Mouse (Mus musculus): ENCODE results near the gene Mtrex. TPM values are rescaled to one million over a fixed set of nuclear protein-coding genes. Genes with fewer than 3 reads are reported as not detected.

Gene Mtrex
- polyA plus RNA-seq, 1 experiment: 29.2 TPM

DNA sequence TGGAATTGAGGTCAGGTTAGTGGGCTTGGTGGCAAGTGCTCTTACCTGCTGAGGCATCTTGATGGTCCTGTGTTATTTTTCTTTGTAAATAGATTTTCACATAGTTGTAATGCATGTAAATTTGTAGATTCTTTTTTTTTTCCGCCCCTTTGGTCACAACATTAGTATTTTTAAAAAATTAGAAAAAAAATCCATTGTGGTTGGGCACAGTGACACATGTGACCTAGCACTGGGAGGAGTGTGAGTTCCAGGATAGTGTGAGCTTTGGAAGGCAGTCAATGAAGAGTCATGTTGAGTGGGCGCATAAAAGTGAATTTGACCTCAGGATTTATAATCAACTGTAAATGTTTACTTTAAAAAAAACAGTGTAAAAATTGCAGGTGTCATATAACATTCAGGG, 66.8 kb downstream of the Mtrex start:
- H3K4me1 ChIP-seq (ENCODE audit: control insufficient read depth, insufficient read depth, low read length): no peaks in the 10 kb centered on the region

DNA sequence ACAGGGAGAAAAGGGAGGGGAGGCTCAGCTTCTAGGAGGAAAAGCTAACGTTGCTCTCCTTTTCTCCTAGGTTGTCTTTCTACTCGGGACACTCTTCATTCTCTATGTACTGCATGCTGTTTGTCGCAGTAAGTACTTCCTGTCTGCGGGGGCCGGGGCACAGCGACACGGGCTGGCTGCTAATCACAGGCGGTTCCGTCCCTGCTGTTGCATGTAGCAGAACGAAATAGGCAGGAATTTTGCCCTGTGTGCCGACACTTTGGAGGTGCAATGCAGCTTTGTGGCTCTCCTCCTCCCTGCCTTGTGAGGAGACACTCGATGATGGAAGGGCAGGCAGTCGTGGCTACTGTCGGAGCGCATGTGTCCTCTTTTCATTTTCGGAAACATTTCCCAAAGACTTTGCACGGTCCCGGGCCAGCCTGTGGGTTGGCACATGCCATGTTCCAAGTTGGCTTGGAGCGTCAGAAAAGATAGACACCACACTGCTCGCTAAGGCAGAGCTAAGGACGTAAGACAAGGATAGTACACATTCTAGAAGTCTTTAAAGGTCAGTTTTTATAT, 67.5 kb downstream of the Mtrex start:
- TF ChIP-seq POLR2A (IDR thresholded peaks at IDR 0.05; ENCODE audit: control insufficient read depth, low read depth, low read length) (no peak), CTCF (IDR thresholded peaks at IDR 0.05; ENCODE audit: control insufficient read depth, insufficient read depth, insufficient replicate concordance, low read depth, low read length) (no peak)
- no peaks in the 10 kb centered on the region for H3K4me1 ChIP-seq (ENCODE audit: control insufficient read depth, insufficient read depth, low read length)

More for the DNA sequence above, 66.8 kb downstream of the Mtrex start:
- Histone ChIP-seq H3K36me3 (ENCODE audit: control insufficient read depth, insufficient read depth, low read length) (no peaks in the 10 kb centered on the region), H3K27ac (ENCODE audit: control insufficient read depth, insufficient read depth, low read depth, low read length) (no peak overlapping the region), H3K4me3 (ENCODE audit: control insufficient read depth, low read depth, low read length) (no peak overlapping the region), H3K27me3 (ENCODE audit: control insufficient read depth, insufficient read depth, low read length) (no peaks in the 10 kb centered on the region)
- TF ChIP-seq POLR2A (IDR thresholded peaks at IDR 0.05; ENCODE audit: control insufficient read depth, low read depth, low read length) (no peak), CTCF (IDR thresholded peaks at IDR 0.05; ENCODE audit: control insufficient read depth, insufficient read depth, insufficient replicate concordance, low read depth, low read length) (no peak)

DNA sequence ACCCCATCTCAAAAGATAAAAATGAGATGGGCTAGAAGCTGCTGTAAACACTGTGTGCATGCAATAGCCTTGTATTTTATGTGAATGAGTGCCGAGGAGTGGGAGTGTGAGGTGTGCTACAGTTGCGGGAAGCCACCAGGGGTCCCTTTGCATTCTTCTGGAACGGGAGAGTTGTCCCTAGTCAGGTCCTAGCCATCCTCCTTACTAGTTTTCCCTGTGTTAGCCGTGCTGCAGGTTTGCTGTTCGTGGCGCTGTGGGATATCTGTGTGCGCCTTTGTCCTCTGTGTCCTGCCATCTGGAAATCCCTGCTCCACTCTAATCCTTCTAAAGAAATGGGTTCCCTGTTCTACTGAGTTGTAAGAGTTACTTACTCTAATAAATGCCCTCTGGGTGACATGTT, 69.3 kb downstream of the Mtrex start:
- Histone ChIP-seq H3K4me1 (ENCODE audit: control insufficient read depth, insufficient read depth, low read length) (no peaks in the 10 kb centered on the region), H3K4me3 (ENCODE audit: control insufficient read depth, low read depth, low read length) (no peak overlapping the region), H3K27ac (ENCODE audit: control insufficient read depth, insufficient read depth, low read depth, low read length) (no peak overlapping the region), H3K27me3 (ENCODE audit: control insufficient read depth, insufficient read depth, low read length) (no peaks in the 10 kb centered on the region), H3K36me3 (ENCODE audit: control insufficient read depth, insufficient read depth, low read length) (no peaks in the 10 kb centered on the region)
- no peak for TF ChIP-seq CTCF (IDR thresholded peaks at IDR 0.05; ENCODE audit: control insufficient read depth, insufficient read depth, insufficient replicate concordance, low read depth, low read length)
- no peak for TF ChIP-seq POLR2A (IDR thresholded peaks at IDR 0.05; ENCODE audit: control insufficient read depth, low read depth, low read length)

More for the DNA sequence above, 67.5 kb downstream of the Mtrex start:
- H3K27me3 ChIP-seq (ENCODE audit: control insufficient read depth, insufficient read depth, low read length): no peaks in the 10 kb centered on the region
- H3K36me3 ChIP-seq (ENCODE audit: control insufficient read depth, insufficient read depth, low read length): no peaks in the 10 kb centered on the region
- no peak overlapping the region for H3K4me3 ChIP-seq (ENCODE audit: control insufficient read depth, low read depth, low read length)
- no peak overlapping the region for H3K27ac ChIP-seq (ENCODE audit: control insufficient read depth, insufficient read depth, low read depth, low read length)

DNA sequence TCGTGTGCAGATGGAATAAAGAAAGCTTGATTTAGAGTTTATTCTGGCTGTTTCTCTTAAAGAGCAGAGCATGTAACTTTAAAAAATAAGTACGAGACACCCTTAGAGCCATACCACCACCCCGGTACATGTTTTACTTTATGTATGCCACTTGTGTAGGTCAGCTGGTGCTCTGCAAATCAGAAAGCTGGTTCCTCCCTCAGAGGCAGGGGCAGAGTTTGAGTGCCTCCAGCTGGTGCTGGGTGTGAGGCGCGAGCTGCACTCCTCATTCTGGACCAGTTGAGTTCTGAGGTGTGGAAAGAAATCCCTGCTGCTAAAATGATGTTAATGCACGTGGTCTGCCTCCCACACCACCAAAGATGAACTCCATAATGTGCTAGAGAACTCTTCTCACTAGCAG, 72.8 kb downstream of the Mtrex start:
- Histone ChIP-seq H3K27me3 (ENCODE audit: control insufficient read depth, insufficient read depth, low read length) (no peaks in the 10 kb centered on the region), H3K4me1 (ENCODE audit: control insufficient read depth, insufficient read depth, low read length) (no peaks in the 10 kb centered on the region), H3K27ac (ENCODE audit: control insufficient read depth, insufficient read depth, low read depth, low read length) (no peak overlapping the region), H3K36me3 (ENCODE audit: control insufficient read depth, insufficient read depth, low read length) (no peaks in the 10 kb centered on the region), H3K4me3 (ENCODE audit: control insufficient read depth, low read depth, low read length) (no peak overlapping the region)
- TF ChIP-seq POLR2A (IDR thresholded peaks at IDR 0.05; ENCODE audit: control insufficient read depth, low read depth, low read length) (no peak), CTCF (IDR thresholded peaks at IDR 0.05; ENCODE audit: control insufficient read depth, insufficient read depth, insufficient replicate concordance, low read depth, low read length) (no peak)

DNA sequence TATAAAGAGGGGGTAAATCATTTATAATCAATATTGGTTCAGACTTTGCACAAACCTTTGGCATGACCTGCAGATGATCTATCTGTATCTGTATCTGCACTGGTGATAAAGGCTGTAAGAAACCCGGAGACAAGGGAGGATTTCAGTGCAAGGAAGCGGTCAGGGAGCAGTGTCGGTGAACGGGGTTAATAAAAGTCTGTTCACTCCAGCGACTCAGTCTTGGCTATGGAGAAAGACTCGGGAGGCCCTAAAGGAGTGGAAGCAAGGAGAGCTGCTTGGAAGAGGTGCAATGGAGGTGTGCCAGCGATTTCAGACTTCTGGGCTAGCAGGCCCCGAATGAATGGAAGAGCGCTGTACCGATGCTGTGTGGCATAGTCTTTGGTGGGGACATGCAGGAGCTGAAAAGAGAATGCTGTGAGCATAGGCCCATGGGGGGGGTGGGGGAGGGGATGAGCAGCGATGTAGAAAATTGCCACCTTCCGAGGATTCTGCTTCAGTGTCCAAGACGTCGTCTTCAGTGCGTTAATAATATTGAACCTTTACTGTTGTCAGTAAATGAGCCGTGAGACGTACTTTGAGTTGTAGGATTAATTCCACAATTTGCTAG, 73.4 kb downstream of the Mtrex start:
- Histone ChIP-seq H3K4me1 (ENCODE audit: control insufficient read depth, insufficient read depth, low read length) (no peaks in the 10 kb centered on the region), H3K4me3 (ENCODE audit: control insufficient read depth, low read depth, low read length) (no peak overlapping the region)
- TF ChIP-seq CTCF (IDR thresholded peaks at IDR 0.05; ENCODE audit: control insufficient read depth, insufficient read depth, insufficient replicate concordance, low read depth, low read length) (no peak), POLR2A (IDR thresholded peaks at IDR 0.05; ENCODE audit: control insufficient read depth, low read depth, low read length) (no peak)

DNA sequence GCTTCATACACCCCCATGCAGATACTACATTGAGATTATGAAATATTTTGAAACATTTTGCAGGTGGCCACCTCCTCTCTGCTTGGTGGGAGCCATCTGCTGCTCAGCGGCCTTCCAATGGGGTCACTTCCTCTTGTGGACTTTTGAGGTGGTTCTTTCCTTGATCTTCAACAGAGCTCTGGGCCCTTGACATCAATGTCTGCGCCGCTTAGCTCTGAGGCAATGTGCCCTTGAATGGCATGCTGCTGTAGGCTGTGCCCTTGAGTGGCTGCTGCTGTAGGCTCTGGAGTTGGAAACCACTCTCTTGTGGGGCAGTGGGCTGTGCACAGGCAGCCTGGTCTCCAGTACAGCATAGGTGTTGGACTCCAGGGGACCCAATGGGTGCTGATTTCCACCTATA, 81.3 kb downstream of the Mtrex start:
- no peaks in the 10 kb centered on the region for H3K27me3 ChIP-seq (ENCODE audit: control insufficient read depth, insufficient read depth, low read length)
- no peak for TF ChIP-seq POLR2A (IDR thresholded peaks at IDR 0.05; ENCODE audit: control insufficient read depth, low read depth, low read length)
- TF ChIP-seq CTCF (IDR thresholded peaks at IDR 0.05; ENCODE audit: control insufficient read depth, insufficient read depth, insufficient replicate concordance, low read depth, low read length): no peak

More for the DNA sequence above, 73.4 kb downstream of the Mtrex start:
- Histone ChIP-seq H3K27ac (ENCODE audit: control insufficient read depth, insufficient read depth, low read depth, low read length) (no peak overlapping the region), H3K36me3 (ENCODE audit: control insufficient read depth, insufficient read depth, low read length) (no peaks in the 10 kb centered on the region), H3K27me3 (ENCODE audit: control insufficient read depth, insufficient read depth, low read length) (no peaks in the 10 kb centered on the region)

DNA sequence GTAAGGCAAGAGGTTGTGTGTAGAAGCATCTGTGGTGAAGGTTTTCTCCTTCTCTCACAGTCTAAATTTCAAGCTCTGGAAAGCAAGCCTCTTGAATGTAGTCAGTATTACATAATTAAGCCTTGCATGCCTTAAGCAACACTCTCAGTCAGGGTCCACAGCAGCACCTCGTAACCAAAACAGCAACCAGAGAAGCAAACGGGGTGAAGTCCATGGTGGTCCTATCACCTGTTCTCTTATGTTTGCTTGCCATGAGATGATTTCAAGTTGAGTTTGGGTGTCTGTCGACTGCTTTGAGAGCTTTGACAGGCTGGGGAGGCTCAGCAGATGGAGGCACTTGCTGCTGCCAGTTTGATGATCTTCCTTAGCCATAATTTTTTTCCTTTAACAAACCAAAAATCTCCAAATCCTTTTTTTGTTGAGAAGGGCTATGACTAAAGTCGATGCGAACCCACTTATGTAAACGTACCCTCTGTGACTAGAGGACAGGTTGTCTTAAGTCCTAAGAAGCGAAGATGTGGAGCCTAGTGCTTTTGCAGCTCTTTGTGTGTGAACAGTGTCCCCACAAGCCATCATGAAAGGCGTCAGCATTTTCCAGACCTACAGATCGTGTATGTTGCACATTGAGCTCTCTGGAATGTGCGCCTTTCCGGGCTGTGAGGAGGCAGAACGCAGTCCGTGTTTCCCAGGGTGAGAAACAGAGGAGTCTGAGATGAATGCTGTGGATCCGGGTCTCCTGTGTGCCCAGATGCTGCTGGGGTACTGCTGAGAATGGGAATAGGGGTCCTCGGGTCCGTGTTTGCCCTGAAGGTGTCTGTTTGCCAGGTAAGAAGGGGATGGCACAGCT, 86.7 kb downstream of the Mtrex start:
- no peaks in the 10 kb centered on the region for H3K4me1 ChIP-seq (ENCODE audit: control insufficient read depth, insufficient read depth, low read length)
- H3K27me3 ChIP-seq (ENCODE audit: control insufficient read depth, insufficient read depth, low read length): no peaks in the 10 kb centered on the region
- TF ChIP-seq CTCF (IDR thresholded peaks at IDR 0.05; ENCODE audit: control insufficient read depth, insufficient read depth, insufficient replicate concordance, low read depth, low read length) (no peak), POLR2A (IDR thresholded peaks at IDR 0.05; ENCODE audit: control insufficient read depth, low read depth, low read length) (no peak)

More for the DNA sequence above, 81.3 kb downstream of the Mtrex start:
- no peak overlapping the region for H3K4me3 ChIP-seq (ENCODE audit: control insufficient read depth, low read depth, low read length)
- H3K27ac ChIP-seq (ENCODE audit: control insufficient read depth, insufficient read depth, low read depth, low read length): no peak overlapping the region
- no peaks in the 10 kb centered on the region for H3K36me3 ChIP-seq (ENCODE audit: control insufficient read depth, insufficient read depth, low read length)
- H3K4me1 ChIP-seq (ENCODE audit: control insufficient read depth, insufficient read depth, low read length): no peaks in the 10 kb centered on the region

More for the DNA sequence above, 86.7 kb downstream of the Mtrex start:
- Histone ChIP-seq H3K36me3 (ENCODE audit: control insufficient read depth, insufficient read depth, low read length) (no peaks in the 10 kb centered on the region), H3K27ac (ENCODE audit: control insufficient read depth, insufficient read depth, low read depth, low read length) (no peak overlapping the region), H3K4me3 (ENCODE audit: control insufficient read depth, low read depth, low read length) (no peak overlapping the region)
